Mouse (Mus musculus) stomach, postnatal 0 days (tissue): ENCODE results near the gene Fam83b. TPM values are rescaled to one million over a fixed set of nuclear protein-coding genes. Genes with fewer than 3 reads are reported as not detected.
A peak's percentile ranks its signal among the peaks of the same experiment; 100 is the strongest.

Source experiments
- ATAC-seq: fragments of 200-750 bp; cut with Nextera tagmentation; 2 replicates; pipeline ENCODE4 v1.8.0; 2017; ENCODE audit not compliant: low FRiP score, low TSS enrichment
- DNase-seq: peaks from one replicate; pipeline ENCODE4 v3.0.0-alpha.2; 2016; ENCODE audit warnings: low spot score
- H3K27ac ChIP-seq: fragments of 300-500 bp; sonication (generic); replicated peaks from 2 replicates; pipeline ENCODE4 v1.5.1; 2014; ENCODE audit warnings: mild to moderate bottlenecking, control low read depth
- H3K27me3 ChIP-seq: fragments of 300-500 bp; sonication (generic); 2 replicates; pipeline ENCODE4 v1.6.1; 2014; ENCODE audit warnings: low read length; ENCODE audit not compliant: control insufficient read depth, insufficient read depth
- H3K36me3 ChIP-seq: fragments of 300-500 bp; sonication (generic); 2 replicates; pipeline ENCODE4 v1.6.1; 2014; ENCODE audit warnings: low read length, mixed read lengths; ENCODE audit not compliant: control insufficient read depth, insufficient read depth
- H3K4me1 ChIP-seq: fragments of 300-500 bp; sonication (generic); replicated peaks from 2 replicates; pipeline ENCODE4 v1.6.1; 2014; ENCODE audit warnings: antibody characterized with exemption; ENCODE audit not compliant: control insufficient read depth, insufficient read depth
- H3K4me2 ChIP-seq: fragments of 300-500 bp; sonication (generic); replicated peaks from 2 replicates; pipeline ENCODE4 v1.6.1; 2014; ENCODE audit warnings: low read depth, mild to moderate bottlenecking, control low read depth, moderate library complexity
- H3K4me3 ChIP-seq: fragments of 300-500 bp; sonication (generic); 2 replicates; pipeline ENCODE4 v1.5.1; 2014; ENCODE audit warnings: low read depth, low read length, control low read depth
- H3K9ac ChIP-seq: fragments of 300-500 bp; sonication (generic); 2 replicates; pipeline ENCODE4 v1.6.1; 2014; ENCODE audit warnings: mild to moderate bottlenecking, low read length, control low read depth, mixed read lengths
- H3K9me3 ChIP-seq: fragments of 300-500 bp; sonication (generic); 2 replicates; pipeline ENCODE4 v1.6.1; 2016; ENCODE audit warnings: low read length; ENCODE audit not compliant: control insufficient read depth
- CTCF ChIP-seq: IDR thresholded peaks from 2 replicates; pipeline ENCODE4 v1.5.1; 2016; ENCODE audit warnings: antibody characterized with exemption, low read depth, mild to moderate bottlenecking, moderate library complexity
- EP300 ChIP-seq: optimal IDR thresholded peaks from 2 replicates; pipeline ENCODE3; 2016; ENCODE audit warnings: antibody characterized with exemption
- WGBS: fragments of 180-500 bp; shearing (Covaris S2); extraction: QIAGEN DNeasy Blood & Tissue Kit; methylation state at CpG from one replicate; pipeline ENCODE4 v1.1.7; 2014; 5-methylcytosine and 5-hydroxymethylcytosine counted together
- polyA plus RNA-seq: library from polyadenylated mRNA; unstranded; fragments of >200 nt; fragmentation: Nextera tagmentation; extraction: Ambion mirVana; gene quantifications from 2 replicates; pipeline ENCODE4 v1.2.1, GENCODE M21; 2015

Fam83b gene
- polyA plus RNA-seq, 1 experiment from 2014 or later = 4.7 TPM

DNA sequence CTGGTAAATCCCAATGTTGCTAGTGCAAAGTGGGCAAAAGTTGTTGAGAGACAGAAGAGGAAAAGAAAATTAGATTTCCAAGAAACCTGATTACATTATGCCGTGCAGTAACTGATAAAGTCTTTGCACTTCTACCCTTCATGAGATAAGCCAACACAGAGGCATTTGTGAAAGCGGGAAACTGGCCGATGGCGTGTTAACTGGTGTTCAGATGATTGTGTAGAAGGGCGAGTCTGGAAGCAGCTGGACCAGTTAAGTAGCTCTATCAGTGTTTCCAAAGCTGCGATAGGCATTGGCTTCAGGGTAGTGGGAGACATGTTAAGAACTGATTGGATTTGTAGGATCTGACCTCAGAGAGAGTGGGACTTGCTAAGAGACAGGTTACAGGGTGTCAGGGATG lies 17.0 kb upstream of the Fam83b start:
- Histone ChIP-seq H3K27me3 (no peaks in the 10 kb centered on the region), H3K9ac (no peak overlapping the region), H3K36me3 (no peaks in the 10 kb centered on the region), H3K4me3 (no peak overlapping the region), H3K4me1 (no peaks in the 10 kb centered on the region), H3K9me3 (no peaks in the 10 kb centered on the region), H3K4me2 (no peak overlapping the region), H3K27ac (no peak overlapping the region)
- peak; percentile 20 for DNase-seq
- WGBS = 58% methylated on average over 6 of the region's 6 CpGs
- ATAC-seq = no peak
- no peak for TF ChIP-seq EP300
- TF ChIP-seq CTCF = no peak

DNA sequence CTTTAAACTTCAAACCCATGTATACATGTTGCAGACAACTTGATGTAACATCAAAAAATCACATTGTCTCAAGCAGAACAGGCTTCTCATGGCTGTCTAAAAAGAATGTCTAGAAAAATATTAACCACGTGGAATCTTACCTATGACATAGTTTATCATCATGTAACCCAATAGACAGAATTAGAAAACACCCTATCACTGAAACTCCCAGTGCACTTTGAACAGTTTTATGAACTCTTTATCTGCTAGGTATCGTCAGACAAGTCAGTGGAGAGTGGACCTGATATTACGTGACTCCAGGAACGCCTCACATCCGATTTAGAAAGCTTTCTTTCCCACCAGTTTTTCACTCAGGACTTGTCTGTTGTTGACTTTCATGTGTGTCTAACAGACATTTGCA lies 15.1 kb upstream of the Fam83b start:
- TF ChIP-seq EP300 (no peak), CTCF (no peak)

DNA sequence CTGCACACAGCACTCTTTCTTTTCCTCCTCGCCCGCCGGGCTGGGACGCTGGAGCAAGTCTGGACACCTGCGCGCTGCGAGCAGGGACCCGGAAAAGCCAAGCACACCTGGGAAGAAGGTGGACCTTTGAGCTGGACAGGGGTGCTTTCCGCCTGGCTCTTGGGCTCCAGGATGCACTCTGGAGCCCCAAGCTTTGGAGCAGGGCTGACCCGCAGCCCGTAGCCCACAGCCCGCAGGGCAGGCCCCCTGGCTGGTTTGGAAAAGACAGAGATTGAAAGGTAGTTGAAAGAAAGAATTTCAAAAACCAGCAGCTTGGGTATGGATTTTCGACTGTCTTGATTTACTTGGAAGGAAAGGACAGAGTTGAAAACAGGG lies 352 bp upstream of the Fam83b start:
- Histone ChIP-seq H3K27me3 (no peaks in the 10 kb centered on the region), H3K27ac (peak overlapping the region; percentile 92), H3K9me3 (no peaks in the 10 kb centered on the region), H3K4me3 (peak overlapping the region; percentile 54), H3K36me3 (no peaks in the 10 kb centered on the region), H3K4me1 (peaks cover 3% of the 10 kb centered on the region; the same call in 1 of the 2 replicates), H3K9ac (peak overlapping the region; percentile 63), H3K4me2 (peak overlapping the region; percentile 87)
- DNase-seq = no peak
- TF ChIP-seq CTCF (no peak), EP300 (no peak)
- no peak for ATAC-seq
- WGBS = 3% methylated on average over 11 of the region's 13 CpGs

More for the DNA sequence above, 15.1 kb upstream of the Fam83b start:
- ATAC-seq = no peak
- Histone ChIP-seq H3K4me3 (no peak overlapping the region), H3K27me3 (no peaks in the 10 kb centered on the region), H3K27ac (no peak overlapping the region), H3K9me3 (no peaks in the 10 kb centered on the region), H3K4me2 (no peak overlapping the region), H3K4me1 (no peaks in the 10 kb centered on the region), H3K9ac (no peak overlapping the region), H3K36me3 (no peaks in the 10 kb centered on the region)
- WGBS = 82% methylated on average over 5 of the region's 5 CpGs
- no peak for DNase-seq

DNA sequence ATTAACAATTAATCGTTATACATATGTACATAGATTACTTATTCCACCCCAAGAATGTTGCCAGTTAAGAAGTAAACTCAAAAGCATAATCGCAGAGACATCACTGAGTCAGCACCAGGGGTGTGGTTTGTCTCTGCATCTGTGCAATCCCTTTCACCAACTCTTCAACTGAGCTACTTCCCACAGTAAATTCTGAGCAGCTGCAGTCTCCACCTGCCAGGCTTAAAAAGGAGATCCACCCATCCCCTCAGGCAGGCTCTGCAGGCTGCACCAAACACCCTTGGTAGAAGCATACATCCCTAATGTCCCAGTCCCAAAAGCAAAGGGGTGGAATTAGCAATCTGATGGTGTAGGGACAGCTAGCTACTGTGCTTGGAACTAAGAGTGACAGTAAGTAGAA lies 1.3 kb downstream of the Fam83b start:
- Histone ChIP-seq H3K36me3 (no peaks in the 10 kb centered on the region), H3K4me3 (peak overlapping the region; percentile 54), H3K27ac (0 out of 2 replicates have a peak overlapping the region, but pooled peaks have one; percentile 25), H3K9me3 (no peaks in the 10 kb centered on the region), H3K4me2 (peak overlapping the region; percentile 87), H3K4me1 (peaks cover 3% of the 10 kb centered on the region; the same call in 1 of the 2 replicates), H3K27me3 (no peaks in the 10 kb centered on the region), H3K9ac (no peak overlapping the region)
- ATAC-seq = no peak
- no peak for DNase-seq
- 69% methylated on average over 2 of the region's 2 CpGs for WGBS
- no peak for TF ChIP-seq EP300
- TF ChIP-seq CTCF = no peak

DNA sequence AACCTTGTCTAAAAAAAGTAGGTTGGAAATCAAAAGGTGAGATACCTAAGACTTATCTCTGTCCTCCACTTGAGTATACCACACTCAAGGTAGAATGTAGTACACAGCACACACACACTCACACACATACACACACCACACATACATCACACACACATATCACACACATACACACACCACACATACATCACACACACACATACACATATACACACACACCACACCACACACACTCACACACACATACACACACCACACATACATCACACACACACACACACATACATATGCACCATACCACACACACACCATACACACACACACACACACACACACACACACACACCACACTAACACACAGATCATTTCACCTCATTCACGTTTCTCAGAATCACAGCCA lies 2.8 kb downstream of the Fam83b start:
- Histone ChIP-seq H3K27me3 (no peaks in the 10 kb centered on the region), H3K4me2 (no peak overlapping the region; the same call in 1 of the 2 replicates), H3K9ac (no peak overlapping the region), H3K36me3 (no peaks in the 10 kb centered on the region), H3K4me1 (peaks cover 3% of the 10 kb centered on the region; the same call in 1 of the 2 replicates), H3K4me3 (no peak overlapping the region), H3K27ac (no peak overlapping the region), H3K9me3 (no peaks in the 10 kb centered on the region)
- TF ChIP-seq EP300 (no peak), CTCF (no peak)
- ATAC-seq = no peak
- WGBS = 63% methylated on average over 1 of the region's 1 CpGs
- DNase-seq = no peak

DNA sequence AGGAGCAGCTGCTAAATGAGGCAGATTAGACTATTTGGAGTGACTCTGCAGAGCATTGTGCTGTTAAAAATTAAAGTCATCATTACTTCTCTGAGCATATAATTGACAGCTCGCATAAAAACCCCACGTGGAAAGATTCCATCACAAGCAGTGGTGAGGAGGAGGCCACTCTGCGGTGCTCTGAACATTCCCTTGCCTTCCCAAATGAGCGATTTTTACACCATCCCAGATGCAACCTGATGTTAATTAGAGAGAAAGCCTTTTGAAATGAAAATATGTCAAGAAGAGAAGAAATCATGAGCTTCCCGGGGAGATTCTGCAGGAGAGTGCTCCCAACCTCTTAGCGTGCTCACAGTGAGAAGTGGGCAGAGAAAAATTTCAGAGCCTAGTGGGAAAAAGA lies 4.1 kb downstream of the Fam83b start:
- Histone ChIP-seq H3K9me3 (no peaks in the 10 kb centered on the region), H3K27ac (no peak overlapping the region), H3K4me2 (no peak overlapping the region), H3K27me3 (no peaks in the 10 kb centered on the region), H3K4me1 (peaks cover 3% of the 10 kb centered on the region; the same call in 1 of the 2 replicates), H3K36me3 (no peaks in the 10 kb centered on the region), H3K9ac (no peak overlapping the region), H3K4me3 (no peak overlapping the region)
- ATAC-seq (no peak), DNase-seq (no peak)
- no peak for TF ChIP-seq CTCF
- TF ChIP-seq EP300 = no peak
- 27% methylated on average over 6 of the region's 6 CpGs for WGBS
